Mouse (Mus musculus) yolk sac, embryonic 10.5 days (tissue): ENCODE data around the gene Ttc21a.

Experiments
- DNase-seq: peaks from one replicate; pipeline ENCODE4 v3.0.0-alpha.2; 2017; ENCODE audit warnings: low spot score

Ttc21a gene

DNA sequence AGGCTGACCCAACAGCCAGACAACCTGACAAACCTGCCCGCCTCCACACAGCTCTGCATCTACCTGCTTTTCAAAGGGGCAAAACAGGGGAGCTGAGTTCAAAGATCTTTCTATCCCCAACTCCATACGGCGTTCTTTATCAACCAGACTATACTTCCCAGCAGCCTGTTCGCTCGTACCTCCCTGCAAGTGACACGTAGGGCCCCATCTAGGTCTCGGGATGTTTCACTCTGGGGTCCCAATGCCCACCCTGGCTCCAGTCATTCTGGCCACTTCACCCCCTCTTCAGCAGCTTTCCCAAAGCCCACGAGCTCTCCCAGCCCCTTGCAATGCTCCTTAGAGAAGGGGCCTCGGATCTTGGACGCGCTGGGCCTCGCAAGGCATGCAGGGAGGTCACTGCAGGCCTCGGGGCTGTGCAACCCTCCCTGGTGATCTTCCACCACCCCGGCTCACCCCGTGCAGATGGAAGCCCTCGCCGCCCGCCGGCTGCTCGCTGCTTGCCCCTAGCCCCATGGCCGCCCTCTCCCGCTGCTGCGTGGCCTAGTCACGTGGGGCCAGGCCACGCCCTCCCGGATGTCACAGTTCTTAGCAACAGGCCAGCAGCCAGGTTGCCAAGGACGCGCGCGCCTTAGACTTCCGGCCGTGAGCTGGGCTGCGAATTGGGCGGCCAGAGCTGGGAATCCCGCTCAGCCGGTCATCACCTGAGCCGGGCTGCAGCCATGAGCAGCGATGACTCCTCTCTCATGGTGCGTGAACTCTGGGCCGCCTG lies at the start of gene Ttc21a, which contains the start of gene Gorasp1:
Gene Ttc21a (plus strand): TSS at position 602 of the 769 bp plus-strand sequence.
Gene Gorasp1 (minus strand): TSS at position 561 of the 769 bp plus-strand sequence.
- DNase-seq = peak; percentile 92

DNA sequence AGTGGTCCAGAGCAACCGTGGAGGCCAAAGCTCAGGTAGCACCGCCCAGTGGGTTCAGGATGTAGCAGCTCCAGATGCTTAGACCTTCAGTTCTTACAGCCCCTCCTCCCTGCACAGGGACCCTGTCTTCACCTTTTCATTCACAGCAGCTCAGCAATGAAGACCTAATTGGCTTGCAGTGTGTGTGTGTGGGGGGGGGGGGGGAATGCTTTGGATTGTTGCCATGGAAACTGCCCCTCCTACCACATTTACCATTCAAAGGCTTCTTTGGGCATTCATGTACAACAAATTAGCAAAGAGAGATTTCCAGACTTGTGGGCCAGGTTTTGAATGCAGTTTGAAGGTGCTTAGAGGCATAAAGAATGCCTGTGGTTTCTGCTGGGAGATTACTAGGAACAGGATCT lies 48.6 kb upstream of the Ttc21a start:
- no peak for DNase-seq

DNA sequence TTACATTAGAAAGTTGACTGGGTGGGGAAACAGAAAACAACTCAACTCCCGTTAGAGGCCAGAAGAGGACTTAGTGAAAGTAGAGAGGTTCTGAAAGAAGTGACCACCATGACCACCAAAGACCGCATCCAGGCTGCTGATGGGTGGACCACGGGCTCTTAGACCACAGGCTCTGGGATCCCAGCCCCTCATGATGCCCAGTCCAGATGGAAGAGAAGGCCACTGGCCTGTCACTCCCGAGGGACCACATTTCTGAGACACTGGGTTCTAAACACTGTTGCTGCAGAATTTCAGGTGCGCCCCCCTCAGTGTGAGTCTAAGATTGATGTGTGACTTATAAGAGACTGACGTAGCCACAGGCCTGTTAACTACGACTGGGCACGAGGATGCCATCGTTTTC lies 48.0 kb upstream of the Ttc21a start:
- DNase-seq = no peak

DNA sequence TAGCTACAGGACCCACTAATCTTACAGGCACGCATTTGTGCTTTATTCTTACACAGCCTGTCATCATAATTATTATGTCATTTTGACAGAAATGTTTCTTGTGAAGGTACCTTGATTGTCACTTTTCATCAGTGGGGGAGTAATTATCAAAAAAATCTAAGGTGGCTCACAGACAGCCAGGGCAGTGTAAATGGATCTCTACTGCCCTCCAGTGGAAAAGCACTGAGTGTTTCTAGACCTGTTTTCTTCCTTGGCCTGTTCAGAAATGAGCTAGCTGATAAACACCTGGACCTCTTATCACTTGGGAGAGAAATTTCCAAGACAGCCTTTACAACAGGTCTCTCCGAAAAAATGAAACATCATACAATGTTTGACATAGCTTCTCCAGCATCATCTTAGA lies 46.7 kb upstream of the Ttc21a start:
- DNase-seq = no peak

DNA sequence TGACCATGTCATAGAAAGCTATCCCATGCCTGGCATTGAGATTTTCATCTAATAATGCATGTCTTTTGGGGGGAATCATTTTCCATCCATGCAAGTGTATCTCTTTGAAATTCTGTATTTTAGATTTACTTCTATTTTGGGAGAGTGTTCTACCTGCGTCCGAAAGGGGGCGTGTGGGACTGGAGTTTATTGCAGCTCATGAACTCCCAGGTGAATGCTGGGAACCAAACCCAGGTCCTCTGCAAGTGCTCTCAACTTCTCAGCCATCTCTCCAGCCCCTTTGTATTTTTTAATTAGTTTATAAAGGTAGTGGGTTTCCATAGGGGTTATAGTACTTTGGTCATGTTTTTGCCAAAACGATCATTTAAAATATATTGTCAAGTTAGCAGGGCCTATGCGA lies 43.5 kb upstream of the Ttc21a start:
- no peak for DNase-seq

DNA sequence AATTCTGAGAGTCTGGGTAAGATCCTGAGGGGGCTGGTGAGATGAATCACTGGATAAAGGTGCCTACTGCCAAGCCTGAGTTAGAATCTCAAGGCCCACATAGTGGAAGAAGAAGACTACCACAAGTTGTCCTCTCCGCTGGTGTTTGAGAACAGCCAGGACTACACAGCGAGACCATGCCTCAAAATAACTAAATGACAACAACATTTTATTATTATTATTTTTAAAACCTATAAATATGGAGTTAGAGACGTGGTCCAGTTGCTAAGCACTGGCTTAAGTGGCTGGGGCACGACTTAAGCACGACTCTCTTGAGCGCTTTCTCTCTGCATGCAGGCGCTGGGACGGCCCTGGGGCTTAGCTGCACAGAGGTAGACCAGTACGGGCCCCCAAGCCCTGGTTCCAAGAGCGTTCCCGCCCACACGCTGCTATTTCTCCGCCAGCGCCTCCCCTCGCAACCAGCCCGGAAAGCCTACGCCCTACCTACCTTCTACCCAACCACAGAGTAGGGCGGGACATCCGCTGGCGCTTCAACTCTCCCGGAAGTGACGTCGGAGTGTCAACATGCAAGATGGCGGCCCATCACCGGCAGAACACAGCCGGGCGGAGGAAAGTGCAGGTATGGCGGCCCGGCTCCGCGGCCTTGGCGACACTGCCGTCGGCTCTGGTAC lies 42.9 kb upstream of the Ttc21a start, which contains the start of gene Wdr48:
Gene Wdr48 (plus strand): TSS at position 540 of the 671 bp plus-strand sequence.
- peak; percentile 97 for DNase-seq

DNA sequence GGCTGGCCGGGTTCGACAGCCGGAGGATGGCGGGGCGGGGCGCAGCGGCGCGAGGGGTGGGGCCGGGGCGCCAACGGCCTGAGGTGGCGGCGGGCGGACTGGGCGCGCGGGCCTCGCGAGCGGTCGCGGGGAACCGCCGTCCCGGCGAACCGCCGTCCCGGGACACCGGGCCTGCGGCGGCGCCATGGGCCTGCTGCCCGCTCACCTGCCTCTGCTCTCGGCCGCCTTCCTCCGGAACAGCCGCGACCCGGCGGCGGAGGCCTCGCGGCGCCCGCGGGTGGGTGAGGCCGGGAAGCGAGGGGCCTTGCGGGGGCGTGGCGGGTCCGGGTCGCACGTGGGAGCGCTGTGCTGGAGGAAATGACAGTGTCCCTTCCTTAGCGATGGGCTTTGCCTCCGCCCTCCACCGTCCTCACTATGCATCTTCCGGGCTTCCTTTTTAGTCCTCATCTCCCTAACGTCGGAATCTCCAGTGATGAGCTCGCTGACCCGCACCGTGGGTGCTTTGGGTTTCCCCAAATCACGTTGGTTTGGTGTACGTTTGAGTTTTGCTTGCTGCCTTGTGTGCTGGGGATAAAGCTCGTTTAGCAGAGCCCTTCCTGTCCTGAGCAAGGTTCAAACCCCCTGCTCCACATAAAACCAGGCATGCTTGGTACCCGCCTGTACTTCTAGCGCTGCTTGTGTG lies 42.2 kb upstream of the Ttc21a start:
- DNase-seq = no peak

DNA sequence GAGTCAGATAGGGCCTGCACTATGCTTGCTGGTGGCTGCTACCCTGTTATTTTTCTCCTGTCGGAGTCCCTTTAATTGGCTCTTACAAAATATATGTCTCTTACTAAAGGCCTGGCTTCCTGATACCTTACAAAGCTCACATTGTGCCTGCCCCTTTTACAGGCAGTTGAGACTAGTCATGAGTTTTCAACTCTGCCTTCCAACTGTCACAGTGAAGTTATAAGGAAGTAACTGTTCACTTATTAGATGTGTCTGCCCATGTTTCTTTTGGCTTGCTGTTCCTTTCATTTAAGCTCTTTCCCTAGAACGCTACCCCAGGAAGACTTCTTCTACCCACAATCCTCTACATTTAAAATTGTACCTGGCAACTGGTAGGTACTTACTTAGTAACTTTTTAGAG lies 38.0 kb upstream of the Ttc21a start:
- DNase-seq = no peak

DNA sequence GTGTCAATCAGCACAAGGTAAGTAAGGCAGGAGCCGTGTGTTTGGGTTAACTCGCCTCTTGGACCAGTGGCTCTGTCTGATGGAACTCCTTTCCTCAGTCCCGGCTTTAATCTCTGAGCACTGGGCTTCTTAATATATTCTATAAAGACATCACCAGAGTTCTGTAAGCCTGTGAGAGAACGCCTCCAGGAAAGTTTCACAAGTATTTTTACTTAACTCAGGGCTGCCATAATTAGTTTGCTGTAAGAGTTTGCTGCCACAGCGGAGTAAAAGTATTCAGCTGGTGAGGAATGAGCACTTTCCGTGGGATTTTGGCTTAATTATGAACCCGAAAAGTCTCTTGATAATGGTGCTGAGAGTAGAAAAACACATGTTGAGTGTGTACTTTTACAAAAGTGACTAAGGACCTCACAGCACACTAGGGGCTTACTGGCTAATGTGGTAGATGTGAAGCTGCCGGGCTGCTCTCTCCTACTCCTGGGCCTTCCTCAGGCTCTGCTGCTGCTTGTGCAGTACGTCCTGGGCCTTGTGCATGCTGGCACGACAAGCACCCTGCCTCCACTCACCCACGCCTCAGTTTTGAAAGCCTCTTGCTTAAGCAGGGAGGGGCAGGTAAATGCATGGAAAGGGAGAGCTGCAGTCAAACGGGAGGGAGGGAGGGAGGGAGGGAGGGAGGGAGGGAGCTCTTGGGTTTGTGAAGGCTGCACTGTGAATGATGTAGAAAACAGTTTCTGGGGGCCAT lies 34.8 kb upstream of the Ttc21a start:
- DNase-seq = no peak

DNA sequence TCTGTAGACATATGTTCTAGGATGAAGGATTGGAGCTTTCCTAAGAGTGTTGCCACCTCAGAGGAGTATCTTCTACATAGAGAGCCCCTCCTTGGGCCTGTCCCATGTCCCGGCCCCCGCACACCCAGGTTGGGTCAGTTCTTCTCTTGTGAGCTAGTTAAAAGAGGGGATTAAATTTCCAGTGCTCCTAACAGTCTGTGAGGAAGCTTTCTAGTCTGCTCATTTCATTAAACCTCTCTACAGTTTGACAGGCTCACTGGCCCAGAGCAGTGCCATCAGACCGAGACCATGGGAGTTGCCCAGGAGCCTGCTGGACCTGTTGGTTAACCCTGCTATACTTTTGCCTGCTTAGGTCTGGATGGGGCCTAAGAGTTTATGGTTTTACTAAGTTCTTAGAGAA lies 28.7 kb upstream of the Ttc21a start:
- no peak for DNase-seq

DNA sequence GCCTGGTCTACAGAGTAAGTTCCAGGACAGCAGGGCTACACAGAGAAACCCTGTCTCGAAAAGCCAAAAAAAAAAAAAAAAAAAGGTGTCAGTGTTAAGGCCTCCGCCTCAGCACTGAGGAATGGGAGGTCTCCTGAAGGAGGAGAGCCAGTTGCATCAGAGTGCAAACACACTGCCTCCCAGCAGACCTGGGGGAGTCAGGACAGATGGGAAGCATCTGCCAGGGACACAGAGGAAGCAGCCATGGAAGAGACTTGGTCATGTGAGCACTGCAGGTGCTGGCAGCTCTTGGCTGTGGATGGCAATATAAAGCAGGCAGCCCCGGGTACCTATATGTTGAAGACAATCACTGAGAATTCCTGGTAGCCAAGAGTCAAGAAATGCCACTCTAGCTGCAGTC lies 27.5 kb upstream of the Ttc21a start:
- DNase-seq = no peak

DNA sequence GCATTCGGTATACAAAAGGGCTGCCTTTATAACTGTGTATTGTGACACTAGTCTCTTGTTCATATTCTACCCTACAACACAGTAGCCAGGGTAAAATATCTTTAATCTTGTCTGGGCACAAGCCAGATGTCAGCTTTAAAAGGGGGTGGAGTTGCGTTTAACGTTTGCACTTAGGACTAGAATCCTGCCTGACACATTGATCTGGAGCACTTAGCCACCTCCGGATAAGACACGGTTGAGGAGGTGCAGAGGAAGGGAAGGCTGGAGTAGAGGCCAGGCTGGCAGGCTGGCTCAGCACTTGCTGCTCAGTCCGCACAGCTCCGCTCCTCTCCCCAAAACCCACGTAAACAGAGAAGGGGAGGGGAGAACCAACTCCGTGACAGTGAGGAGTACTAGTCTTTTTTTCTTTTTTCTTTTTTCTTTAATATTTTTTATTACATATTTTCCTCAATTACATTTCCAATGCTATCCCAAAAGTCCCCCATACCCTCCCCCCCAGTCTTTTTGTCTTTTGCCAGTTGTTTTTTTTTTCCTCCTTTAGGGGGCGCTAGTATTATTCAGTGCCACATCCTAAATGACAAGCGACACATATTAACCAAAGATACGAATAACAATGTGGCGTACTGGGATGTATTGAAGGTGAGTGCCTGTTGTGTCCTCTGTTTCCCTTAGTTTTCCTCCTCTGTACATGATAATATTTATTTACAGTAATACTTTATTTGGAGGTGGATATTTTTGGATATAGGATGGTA lies 24.1 kb upstream of the Ttc21a start:
- DNase-seq = no peak

DNA sequence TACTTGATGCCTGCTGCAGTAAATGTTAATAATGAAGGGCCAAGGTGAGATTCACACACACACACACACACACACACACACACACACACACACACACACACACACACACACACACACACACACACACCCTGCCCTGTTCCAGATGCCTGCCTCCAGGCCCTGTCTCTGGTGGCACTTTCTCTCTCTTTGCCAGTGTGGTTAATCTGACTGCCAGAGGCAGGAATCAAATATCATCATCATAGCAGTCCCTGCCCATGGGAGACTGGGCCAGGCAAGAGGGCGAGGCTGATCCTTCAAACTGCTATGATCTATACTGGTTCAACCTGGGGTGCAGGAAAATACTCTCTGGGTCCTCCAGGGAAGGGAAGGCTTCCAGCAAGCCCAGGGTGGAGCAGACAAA lies 17.5 kb upstream of the Ttc21a start:
- DNase-seq = no peak

DNA sequence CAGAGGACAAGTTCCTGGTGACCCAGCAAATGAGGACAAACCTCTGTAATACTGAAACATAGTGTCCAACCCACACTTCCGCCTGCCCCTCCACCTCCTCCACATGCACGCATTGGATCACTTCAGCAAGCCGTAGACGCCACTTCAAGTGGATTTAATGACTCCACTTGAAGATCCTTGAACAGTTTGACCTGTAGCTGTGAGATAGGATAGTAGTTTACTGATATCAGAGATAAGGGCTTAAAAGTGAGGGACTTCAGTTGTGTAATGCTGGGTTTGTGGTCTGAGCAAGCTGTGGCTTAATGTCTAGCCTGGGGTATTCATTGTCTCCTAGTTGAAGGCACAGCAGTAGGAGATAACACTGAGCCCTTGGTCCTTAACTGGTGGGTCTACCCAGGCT lies 13.9 kb upstream of the Ttc21a start:
- no peak for DNase-seq

DNA sequence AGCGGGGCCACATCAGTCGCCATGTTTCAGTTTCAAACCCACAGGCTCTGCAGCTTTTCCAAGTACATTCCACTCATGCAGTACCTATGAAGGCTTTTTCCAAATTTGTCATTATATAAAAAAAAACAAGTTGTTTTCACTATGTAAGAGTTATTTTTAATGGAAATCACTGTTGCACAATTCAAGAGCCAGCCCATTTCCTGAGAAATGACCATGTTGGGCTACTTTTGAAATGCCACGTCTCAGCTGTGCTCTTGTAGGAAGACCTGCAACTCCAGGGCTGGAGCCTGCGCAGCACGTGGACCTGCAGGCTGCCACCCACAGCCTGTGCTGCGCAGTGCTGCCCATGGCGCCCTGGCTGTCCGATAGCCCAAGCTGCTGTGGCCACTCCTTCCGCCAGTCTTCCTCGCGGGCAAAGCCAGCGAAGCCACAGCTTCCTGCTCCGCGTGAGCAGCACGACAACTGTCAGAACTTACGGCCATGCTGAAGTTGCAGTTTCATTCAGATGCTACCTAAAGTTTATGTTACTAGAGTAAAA lies 12.2 kb upstream of the Ttc21a start:
- no peak for DNase-seq

DNA sequence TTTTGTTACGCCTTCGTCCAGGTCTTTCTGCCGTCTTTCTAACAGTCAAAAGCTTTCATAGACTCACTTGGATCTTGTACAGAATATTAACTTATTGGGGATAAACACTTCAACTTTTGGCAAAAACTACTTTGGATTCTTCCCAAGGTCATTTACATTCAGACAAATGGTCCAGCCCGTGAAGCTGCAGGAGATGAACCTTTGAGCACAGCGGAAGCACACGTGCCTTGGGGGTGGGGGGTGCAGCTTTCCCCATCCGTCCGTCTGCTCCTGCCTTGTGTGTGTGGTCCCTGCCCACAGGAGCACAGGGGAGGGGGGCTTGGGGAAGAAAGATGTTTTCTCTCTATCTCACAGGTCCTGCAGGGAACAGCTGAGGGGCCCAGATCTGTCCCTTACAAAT lies 11.7 kb upstream of the Ttc21a start:
- no peak for DNase-seq

DNA sequence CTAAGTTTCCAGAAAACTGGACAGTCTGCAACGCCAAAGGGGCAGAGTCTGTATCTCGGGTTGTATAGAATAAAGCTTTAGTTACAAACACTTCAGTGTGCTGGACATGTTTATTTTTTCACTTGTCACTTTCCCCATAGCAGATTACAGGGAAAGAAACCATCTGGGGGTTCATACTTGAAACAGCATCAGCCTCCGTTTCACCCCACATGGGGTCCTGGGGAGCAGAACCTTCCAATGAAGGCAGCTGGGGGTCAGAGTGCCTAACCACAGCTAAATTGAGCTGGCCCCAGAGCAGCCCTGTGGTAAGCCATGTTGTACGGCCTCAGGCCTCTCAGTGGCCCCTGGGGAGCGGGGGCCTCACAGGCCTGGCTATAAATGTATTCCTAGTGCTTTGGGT lies 10.9 kb upstream of the Ttc21a start:
- DNase-seq = no peak

DNA sequence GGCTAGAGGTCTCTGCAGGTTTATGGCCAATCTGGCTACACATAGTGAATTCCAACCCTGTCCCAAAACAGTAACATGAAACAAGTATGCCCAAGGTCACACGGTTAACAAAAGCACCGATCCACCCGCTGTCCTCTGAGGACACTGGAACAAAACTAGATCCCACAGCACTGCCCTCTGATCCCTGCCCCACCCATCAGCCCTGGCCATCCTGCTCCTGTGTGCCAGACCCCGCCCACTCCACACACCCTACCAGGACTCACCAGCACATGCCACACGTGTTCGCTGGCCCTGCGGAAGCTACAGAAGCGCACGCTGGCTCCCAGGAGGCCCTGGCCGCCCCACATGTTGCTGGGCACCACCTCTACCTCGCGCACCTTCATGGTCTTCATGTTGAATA lies 5.0 kb upstream of the Ttc21a start:
- DNase-seq = no peak

DNA sequence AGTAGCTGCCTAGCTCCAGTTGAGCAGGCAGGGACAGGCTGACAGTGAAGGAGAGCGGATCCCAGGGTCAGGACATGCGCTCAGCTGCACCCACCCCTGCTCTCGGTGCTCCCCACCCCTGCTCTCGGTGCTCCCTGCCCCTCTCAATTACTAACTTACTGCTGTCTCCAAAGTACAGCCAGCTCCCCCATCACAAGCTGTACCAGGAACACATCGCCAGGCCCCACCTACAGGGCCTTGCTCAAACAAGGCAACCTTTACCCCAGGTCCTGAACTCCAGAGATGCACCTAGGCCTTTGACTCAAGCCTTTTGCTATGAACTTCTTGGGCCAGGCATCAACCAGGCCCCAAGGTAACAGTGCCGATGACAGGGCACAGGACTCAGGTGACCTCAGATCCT lies 3.7 kb upstream of the Ttc21a start:
- peak; percentile 26 for DNase-seq

DNA sequence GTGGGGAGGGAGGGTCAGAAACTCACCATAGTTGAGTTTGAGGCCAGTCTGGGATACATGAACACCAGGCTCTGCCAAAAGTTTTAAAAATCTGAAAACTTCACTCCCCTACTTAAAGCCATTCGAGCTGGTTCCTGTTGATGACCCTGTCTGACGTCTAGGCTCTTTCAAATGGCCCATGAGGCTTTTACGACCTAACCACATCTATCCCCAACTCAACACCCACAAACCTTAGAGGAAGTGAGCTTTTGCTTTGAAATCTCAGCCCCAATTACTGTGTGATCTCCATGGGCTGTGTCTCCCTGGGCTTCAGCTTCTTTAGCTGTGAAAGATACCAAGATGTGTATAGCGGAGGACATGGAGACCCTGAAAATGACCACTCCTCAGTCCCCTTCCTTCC lies 1.1 kb downstream of the Ttc21a start:
- DNase-seq = no peak

DNA sequence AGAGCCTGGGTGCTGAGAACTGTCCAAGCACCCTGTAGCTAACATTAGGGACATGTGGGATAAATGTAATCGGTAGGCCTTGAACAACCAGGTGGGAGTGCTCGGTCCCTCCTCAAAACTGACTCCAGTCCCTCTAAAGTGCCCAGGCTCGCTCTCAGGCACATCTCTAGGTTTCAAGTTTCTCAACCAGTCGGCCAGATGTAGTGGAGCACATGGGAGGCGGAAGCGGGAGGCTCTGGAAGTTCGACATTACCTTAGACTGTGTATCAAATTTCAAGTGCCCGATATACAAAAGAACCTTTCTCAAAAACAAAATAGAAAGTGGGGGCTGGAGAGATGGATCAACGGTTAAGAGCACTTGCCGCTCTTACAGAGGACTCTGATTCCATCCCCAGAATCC lies 2.2 kb downstream of the Ttc21a start:
- DNase-seq = no peak
